25 mouse cellular contexts compared by ENCODE assay signal in genomic region chr2:110392714-110393336, GRCm38 (mm10). TPM values are rescaled to one million over a fixed set of nuclear protein-coding genes. Genes with fewer than 3 reads are reported as not detected.
A peak's percentile ranks its signal among the peaks of the same experiment; 100 is the strongest.
DNase-seq lines count a peak whose midpoint lies in the region; ATAC-seq lines count a peak whose summit lies in the region.
"Had no signal": no experiment of that assay in that cellular context is flagged by ENCODE, and none has a peak within 500 bp of the region (broad histone marks: within the 10 kb centered on the region; RNA-seq: fewer than 3 reads in every experiment).

No protein-coding gene starts in this region.

- H3K9me3 ChIP-seq in heart, embryonic 10.5 days, result no peaks in the 10 kb centered on the region
- no peaks in the 10 kb centered on the region for H3K9me3 ChIP-seq in lung, embryonic 16.5 days (ENCODE audit: control insufficient read depth, low read length)
- H3K9me3 ChIP-seq in embryonic facial prominence, embryonic 15.5 days (replicated peaks), result no peaks in the 10 kb centered on the region
- no peaks in the 10 kb centered on the region for H3K9me3 ChIP-seq in stomach, embryonic 16.5 days (replicated peaks; ENCODE audit: control insufficient read depth, low read length)
- H3K9me3 ChIP-seq: hindbrain, embryonic 10.5 days; midbrain, embryonic 13.5 days had no signal

- H3K4me3 ChIP-seq in heart, embryonic 10.5 days, result no peak overlapping the region
- no peak overlapping the region for H3K4me3 ChIP-seq in lung, embryonic 16.5 days (ENCODE audit: low read length)
- H3K4me3 ChIP-seq in embryonic facial prominence, embryonic 15.5 days (replicated peaks), result no peak overlapping the region
- no peak overlapping the region for H3K4me3 ChIP-seq in stomach, embryonic 16.5 days (replicated peaks; ENCODE audit: low read length)
- H3K4me3 ChIP-seq: erythroblast, embryonic 14.5 days; hindbrain, embryonic 10.5 days; layer of hippocampus, adult 2 months; midbrain, embryonic 13.5 days had no signal

- no peak overlapping the region for H3K27ac ChIP-seq in heart, embryonic 10.5 days
- H3K27ac ChIP-seq in lung, embryonic 16.5 days (ENCODE audit: low read length), result no peak overlapping the region
- no peak overlapping the region for H3K27ac ChIP-seq in embryonic facial prominence, embryonic 15.5 days (replicated peaks)
- H3K27ac ChIP-seq in stomach, embryonic 16.5 days (ENCODE audit: low read length), result 0 out of 2 replicates have a peak overlapping the region, but pooled peaks have one; percentile 8
- H3K27ac ChIP-seq: hindbrain, embryonic 10.5 days; hindbrain, postnatal 0 days; layer of hippocampus, adult 2 months; midbrain, embryonic 13.5 days had no signal

- H3K4me1 ChIP-seq in heart, embryonic 10.5 days, result no peaks in the 10 kb centered on the region
- no peaks in the 10 kb centered on the region for H3K4me1 ChIP-seq in lung, embryonic 16.5 days (replicated peaks; ENCODE audit: control insufficient read depth, insufficient read depth, low read length)
- no peaks in the 10 kb centered on the region for H3K4me1 ChIP-seq in embryonic facial prominence, embryonic 15.5 days
- no peaks in the 10 kb centered on the region for H3K4me1 ChIP-seq in stomach, embryonic 16.5 days (ENCODE audit: control insufficient read depth, insufficient read depth, low read length)
- H3K4me1 ChIP-seq: hindbrain, embryonic 10.5 days; midbrain, embryonic 13.5 days had no signal

- H3K9ac ChIP-seq in lung, embryonic 16.5 days (ENCODE audit: low read length), result no peak overlapping the region
- no peak overlapping the region for H3K9ac ChIP-seq in embryonic facial prominence, embryonic 15.5 days
- H3K9ac ChIP-seq in stomach, embryonic 16.5 days (ENCODE audit: low read length), result no peak overlapping the region
- H3K9ac ChIP-seq: liver, postnatal 0 days; midbrain, embryonic 13.5 days had no signal

- H3K27me3 ChIP-seq in heart, embryonic 10.5 days (ENCODE audit: insufficient read depth, poor library complexity, severe bottlenecking), result no peaks in the 10 kb centered on the region
- H3K27me3 ChIP-seq in lung, embryonic 16.5 days (ENCODE audit: control insufficient read depth, insufficient read depth, low read depth, low read length), result no peaks in the 10 kb centered on the region
- no peaks in the 10 kb centered on the region for H3K27me3 ChIP-seq in embryonic facial prominence, embryonic 15.5 days
- H3K27me3 ChIP-seq in stomach, embryonic 16.5 days (ENCODE audit: control insufficient read depth, insufficient read depth, low read length), result no peaks in the 10 kb centered on the region
- H3K27me3 ChIP-seq: CH12.LX; midbrain, embryonic 13.5 days had no signal

- H3K36me3 ChIP-seq in heart, embryonic 10.5 days, result no peaks in the 10 kb centered on the region
- H3K36me3 ChIP-seq in lung, embryonic 16.5 days (ENCODE audit: control insufficient read depth, insufficient read depth, low read length), result no peaks in the 10 kb centered on the region
- H3K36me3 ChIP-seq in embryonic facial prominence, embryonic 15.5 days, result no peaks in the 10 kb centered on the region
- H3K36me3 ChIP-seq in stomach, embryonic 16.5 days (ENCODE audit: control insufficient read depth, insufficient read depth, low read length), result no peaks in the 10 kb centered on the region
- H3K36me3 ChIP-seq: hindbrain, embryonic 10.5 days; midbrain, embryonic 13.5 days had no signal

- 73% methylated on average over 4 of the region's 4 CpGs for WGBS in heart, embryonic 10.5 days
- 66% methylated on average over 4 of the region's 4 CpGs for WGBS in lung, embryonic 16.5 days
- WGBS in embryonic facial prominence, embryonic 15.5 days, result 57% methylated on average over 4 of the region's 4 CpGs
- 65% methylated on average over 4 of the region's 4 CpGs for WGBS in stomach, embryonic 16.5 days

- H3K4me2 ChIP-seq in lung, embryonic 16.5 days (ENCODE audit: low read depth, low read length), result no peak overlapping the region
- no peak overlapping the region for H3K4me2 ChIP-seq in embryonic facial prominence, embryonic 15.5 days (replicated peaks)
- no peak overlapping the region for H3K4me2 ChIP-seq in stomach, embryonic 16.5 days (ENCODE audit: low read depth, low read length)
- H3K4me2 ChIP-seq: midbrain, embryonic 13.5 days had no signal

- DNase-seq in heart, adult 11 months, result peak; percentile 95
- no peak for DNase-seq in heart, embryonic 10.5 days (ENCODE audit: low spot score)
- no peak for DNase-seq in lung, postnatal 25 days (ENCODE audit: low spot score)
- DNase-seq in right cerebral cortex, adult 2 months (ENCODE audit: low spot score in 2 of 2), result no peak
- no peak for DNase-seq in natural killer cell, adult 2 months (ENCODE audit: low spot score in 2 of 2)
- DNase-seq: adrenal gland, postnatal 36 days; cerebellum, adult 2 months; cerebellum, postnatal 36 days; gastrocnemius, postnatal 25 days; kidney, adult 2 months; kidney, postnatal 10 days; layer of hippocampus, postnatal 36 days; liver, postnatal 0 days; thymus, adult 18-20 months; thymus, postnatal 4 days had no signal

- ATAC-seq in lung, embryonic 16.5 days (ENCODE audit: low read depth), result peak; percentile 47; the same call in 1 of the 2 replicates
- ATAC-seq in embryonic facial prominence, embryonic 15.5 days (ENCODE audit: insufficient number of reproducible peaks, low FRiP score, low TSS enrichment, low read depth), result peak; percentile 60; the same call in 1 of the 2 replicates
- ATAC-seq in stomach, embryonic 16.5 days (ENCODE audit: insufficient read depth, low FRiP score), result peak; percentile 68
- ATAC-seq: forebrain, embryonic 14.5 days; hindbrain, postnatal 0 days; liver, postnatal 0 days; midbrain, embryonic 13.5 days had no signal

RNA-seq across cellular contexts. Expression of gene Fibin, which starts 29.8 kb away (rescaled TPM):
- 1.1 and 3.5 TPM in 2 replicates for polyA plus RNA-seq in heart, embryonic 10.5 days (2016; fragmentation: Nextera tagmentation; extraction: Ambion mirVana)
- 61.2 and 65.2 TPM in 2 replicates for polyA plus RNA-seq in lung, embryonic 16.5 days (2015; fragmentation: Nextera tagmentation; extraction: Ambion mirVana)
- 101 and 112 TPM in 2 replicates for polyA plus RNA-seq in embryonic facial prominence, embryonic 15.5 days (2015; fragmentation: Nextera tagmentation; extraction: Ambion mirVana)
- polyA plus RNA-seq in stomach, embryonic 16.5 days (2015; fragmentation: Nextera tagmentation; extraction: Ambion mirVana), result 58.1 and 58.4 TPM in 2 replicates
- polyA plus RNA-seq: erythroblast, embryonic 14.5 days had no signal

Comparison
In these comparisons a context has a peak if more than half of its experiments do, and no peak if none do; other contexts are left out.
1. RNA of gene Fibin, which starts 29.8 kb away (polyA plus RNA-seq): 101 to 112 TPM in embryonic facial prominence, embryonic 15.5 days, 61.2 to 65.2 TPM in lung, embryonic 16.5 days and 58.1 to 58.4 TPM in stomach, embryonic 16.5 days; 1.1 to 3.5 TPM in heart, embryonic 10.5 days; every median in the first group is over 10 times any median in the second.
2. Peak in every context shown above with its lines, with median percentiles within 50 percentile points of each other: ATAC-seq.